14 mouse cellular contexts compared by ENCODE assay signal in genomic region chr16:85132182-85132581, GRCm38 (mm10). TPM values are rescaled to one million over a fixed set of nuclear protein-coding genes. Genes with fewer than 3 reads are reported as not detected.
A peak's percentile ranks its signal among the peaks of the same experiment; 100 is the strongest.
DNase-seq lines count a peak whose midpoint lies in the region; ATAC-seq and TF ChIP-seq lines count a peak whose summit lies in the region.
"Had no signal": no experiment of that assay in that cellular context is flagged by ENCODE, and none has a peak within 500 bp of the region (broad histone marks: within the 10 kb centered on the region; RNA-seq: fewer than 3 reads in every experiment).

No protein-coding gene starts in this region.

- peak overlapping the region; percentile 81 for H3K27ac ChIP-seq in gastrocnemius, adult 2 months
- peak overlapping the region; percentile 95 for H3K27ac ChIP-seq in lung, embryonic 15.5 days
- H3K27ac ChIP-seq in liver, embryonic 12.5 days, result peak overlapping the region; percentile 60; the same call in 1 of the 2 replicates
- peak overlapping the region; percentile 92 for H3K27ac ChIP-seq in stomach, postnatal 0 days (replicated peaks)
- H3K27ac ChIP-seq: macrophage had no signal

- TF ChIP-seq CTCF in gastrocnemius, adult 2 months (IDR thresholded peaks at IDR 0.05), result no peak
- TF ChIP-seq CTCF in stomach, postnatal 0 days (IDR thresholded peaks at IDR 0.05; ENCODE audit: low read depth), result no peak

- no peak for ATAC-seq in lung, embryonic 15.5 days (ENCODE audit: borderline replicate concordance, extremely low read depth, low FRiP score, low TSS enrichment)
- ATAC-seq in liver, embryonic 12.5 days, result no peak
- peak; percentile 76 for ATAC-seq in stomach, postnatal 0 days (ENCODE audit: low FRiP score, low TSS enrichment)
- ATAC-seq in megakaryocyte-erythroid progenitor cell, adult 5-6 weeks (replicated peaks; ENCODE audit: low FRiP score, low TSS enrichment, poor library complexity, severe bottlenecking), result no peak
- ATAC-seq: hindbrain, embryonic 16.5 days had no signal

- no peaks in the 10 kb centered on the region for H3K36me3 ChIP-seq in lung, embryonic 15.5 days
- H3K36me3 ChIP-seq in liver, embryonic 12.5 days, result no peaks in the 10 kb centered on the region
- H3K36me3 ChIP-seq in stomach, postnatal 0 days (ENCODE audit: control insufficient read depth, insufficient read depth, low read length), result no peaks in the 10 kb centered on the region

- peaks cover 65% of the 10 kb centered on the region for H3K4me1 ChIP-seq in lung, embryonic 15.5 days
- H3K4me1 ChIP-seq in liver, embryonic 12.5 days, result peaks cover 47% of the 10 kb centered on the region
- H3K4me1 ChIP-seq in stomach, postnatal 0 days (replicated peaks; ENCODE audit: control insufficient read depth, insufficient read depth), result peaks cover 14% of the 10 kb centered on the region

- no peak for TF ChIP-seq EP300 in stomach, postnatal 0 days (optimal IDR thresholded peaks at IDR 0.05)

- 45% methylated on average over 5 of the region's 5 CpGs for WGBS in lung, embryonic 15.5 days
- WGBS in liver, embryonic 12.5 days (ENCODE audit: insufficient replicate concordance), result 53% methylated on average over 5 of the region's 5 CpGs
- WGBS in stomach, postnatal 0 days, result 51% methylated on average over 5 of the region's 5 CpGs

- H3K27me3 ChIP-seq in lung, embryonic 15.5 days, result no peaks in the 10 kb centered on the region
- H3K27me3 ChIP-seq in liver, embryonic 12.5 days (replicated peaks), result no peaks in the 10 kb centered on the region
- H3K27me3 ChIP-seq in stomach, postnatal 0 days (ENCODE audit: control insufficient read depth, insufficient read depth, low read length), result no peaks in the 10 kb centered on the region; the same call in 1 of the 2 replicates

- H3K4me2 ChIP-seq in lung, embryonic 15.5 days, result no peak overlapping the region
- peak overlapping the region; percentile 24; the same call in 1 of the 2 replicates for H3K4me2 ChIP-seq in liver, embryonic 12.5 days
- H3K4me2 ChIP-seq in stomach, postnatal 0 days (replicated peaks; ENCODE audit: low read depth), result peak overlapping the region; percentile 44; the same call in 1 of the 2 replicates

- no peak overlapping the region for H3K9ac ChIP-seq in lung, embryonic 15.5 days
- H3K9ac ChIP-seq in liver, embryonic 12.5 days, result no peak overlapping the region
- no peak overlapping the region for H3K9ac ChIP-seq in stomach, postnatal 0 days (ENCODE audit: low read length)

- no peak for DNase-seq in gastrocnemius, adult 2 months
- no peak for DNase-seq in gastrocnemius, postnatal 36 days
- DNase-seq in lung, adult 18-20 months, result no peak
- peak; percentile 77 for DNase-seq in stomach, postnatal 0 days (ENCODE audit: low spot score)
- DNase-seq in retina, embryonic 14.5 days (ENCODE audit: low spot score), result no peak
- DNase-seq: cerebellum, adult 18-20 months; embryo, embryonic 11 days; kidney, postnatal 36 days; thymus, adult 18-20 months had no signal

- no peak overlapping the region for H3K4me3 ChIP-seq in gastrocnemius, adult 2 months
- H3K4me3 ChIP-seq in lung, embryonic 15.5 days, result no peak overlapping the region
- H3K4me3 ChIP-seq in liver, embryonic 12.5 days, result no peak overlapping the region
- no peak overlapping the region for H3K4me3 ChIP-seq in stomach, postnatal 0 days (ENCODE audit: low read depth, low read length)

- H3K9me3 ChIP-seq in lung, embryonic 15.5 days, result no peaks in the 10 kb centered on the region
- H3K9me3 ChIP-seq in liver, embryonic 12.5 days (replicated peaks), result no peaks in the 10 kb centered on the region
- H3K9me3 ChIP-seq in stomach, postnatal 0 days (ENCODE audit: control insufficient read depth, low read length), result no peaks in the 10 kb centered on the region

- intact Hi-C loops in gastrocnemius, adult 2 months (cut with DNase I), result loop anchor here (5.0 kb wide), 1 partner anchor 40 kb away; the partner anchor contains the start of gene App
- intact Hi-C loops in gastrocnemius, postnatal 36 days (cut with DNase I), result no loop called here

RNA-seq across cellular contexts. Expression of gene App, which starts 41.4 kb away (rescaled TPM):
- total RNA-seq in gastrocnemius, adult 2 months (2021), result 100 to 1,000 TPM in 1 of 2 experiments, 10 to 100 TPM in 1; 66.5 to 103 TPM
- total RNA-seq in gastrocnemius, postnatal 36 days (2021), result 10 to 100 TPM; 67.9 to 83.3 TPM
- polyA plus RNA-seq in lung, embryonic 15.5 days (2015; fragmentation: Nextera tagmentation; extraction: Ambion mirVana), result 261 and 264 TPM in 2 replicates
- polyA plus RNA-seq in liver, embryonic 12.5 days (2016; fragmentation: Nextera tagmentation; extraction: Ambion mirVana), result 26.1 and 26.2 TPM in 2 replicates
- polyA plus RNA-seq in stomach, postnatal 0 days (2015; fragmentation: Nextera tagmentation; extraction: Ambion mirVana), result 156 and 159 TPM in 2 replicates
- total RNA-seq in megakaryocyte-erythroid progenitor cell, adult 5-6 weeks (2014; fragmentation: Nextera tagmentation), result 0.83 and 2.8 TPM in 2 replicates
- total RNA-seq in megakaryocyte-erythroid progenitor cell, adult 5-6 weeks (2017), result 2.8 and 3.0 TPM in 2 replicates

Comparison
In these comparisons a context has a peak if more than half of its experiments do, and no peak if none do; other contexts are left out.
1. RNA of gene App, which starts 41.4 kb away (total RNA-seq): 66.5 to 103 TPM in gastrocnemius, adult 2 months and 67.9 to 83.3 TPM in gastrocnemius, postnatal 36 days; 0.83 to 3.0 TPM in megakaryocyte-erythroid progenitor cell, adult 5-6 weeks; every median in the first group is over 10 times any median in the second.
2. Peak in every context shown above with its lines, with median percentiles within 50 percentile points of each other: H3K27ac ChIP-seq.